Mouse (Mus musculus) mouse embryonic stem cell (cell line): ENCODE data around the gene Mrpl9.

Experiments
- in situ Hi-C, 2 experiments: fragments of 300-500 bp; cut with MboI; formaldehyde crosslinking; loops; 1 replicate in 1 of 2; 3 replicates in 1 of 2; pipeline ENCODE4 v1.14.3; 2019 to 2020; ENCODE audit warnings: low sequenced_read_pairs in 2 of 2, low pct_unique_long_range_greater_than_20kb in 1 of 2, mixed read lengths in 1 of 2; ENCODE audit not compliant: unreplicated experiment in 1 of 2

Mrpl9 gene

GRCm38 (mm10) chr3:94485922-94486321 lies 42.8 kb downstream of the Mrpl9 start:
- in situ Hi-C loops = no loop called here

- in situ Hi-C loops = no loop called here
Measured at GRCm38 (mm10) chr3:94487581-94487980, 44.5 kb downstream of the Mrpl9 start.

DNA sequence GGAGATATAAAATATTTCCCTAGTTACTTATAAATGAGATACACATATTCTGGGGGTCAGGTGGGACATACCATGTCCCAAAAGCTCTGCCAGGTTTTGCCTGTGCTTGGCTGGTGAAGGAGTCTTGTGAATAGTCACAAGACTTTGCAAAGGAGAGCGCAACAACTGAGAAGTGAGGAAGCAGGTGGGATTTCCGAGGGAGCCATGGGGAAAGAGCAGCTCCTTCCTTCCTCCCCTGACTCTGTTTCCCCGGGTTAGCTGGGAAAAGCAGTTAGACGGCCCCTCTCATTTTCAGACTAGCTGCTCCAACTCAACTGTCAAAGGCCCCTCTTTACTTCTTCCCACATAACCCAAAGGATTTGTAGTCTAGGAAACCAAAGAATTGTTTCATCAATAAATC lies 54.0 kb downstream of the Mrpl9 start:
- in situ Hi-C loops = loop anchor here in 1 of 2 experiments (5.0 kb wide), 1 partner anchor 40 kb away; no protein-coding TSS in a partner anchor
